Mouse (Mus musculus): ENCODE measurements around the gene Uqcc2.

Uqcc2 gene

DNA sequence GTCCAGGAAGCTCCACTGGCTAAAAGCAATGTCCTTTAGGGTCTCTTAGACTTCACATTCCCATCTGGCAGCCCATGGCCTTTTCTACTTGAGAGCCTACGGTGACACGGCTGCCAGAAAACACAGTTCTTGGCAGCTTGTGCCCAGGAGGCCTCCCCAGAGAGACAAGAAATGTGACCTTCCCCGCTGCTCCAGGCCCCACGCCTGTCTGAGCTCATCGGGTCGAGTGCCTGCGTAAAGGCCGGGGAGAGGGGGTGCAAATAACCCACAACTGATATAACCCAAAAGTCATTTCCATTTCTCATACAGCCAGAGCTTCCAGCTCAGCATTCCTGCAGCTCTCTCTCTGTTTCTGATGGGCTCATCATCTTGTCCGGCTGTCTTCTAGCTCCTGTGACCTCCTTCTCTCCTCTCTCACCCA is 20.1 kb upstream of the Uqcc2 start:
- no peak for DNase-seq

DNA sequence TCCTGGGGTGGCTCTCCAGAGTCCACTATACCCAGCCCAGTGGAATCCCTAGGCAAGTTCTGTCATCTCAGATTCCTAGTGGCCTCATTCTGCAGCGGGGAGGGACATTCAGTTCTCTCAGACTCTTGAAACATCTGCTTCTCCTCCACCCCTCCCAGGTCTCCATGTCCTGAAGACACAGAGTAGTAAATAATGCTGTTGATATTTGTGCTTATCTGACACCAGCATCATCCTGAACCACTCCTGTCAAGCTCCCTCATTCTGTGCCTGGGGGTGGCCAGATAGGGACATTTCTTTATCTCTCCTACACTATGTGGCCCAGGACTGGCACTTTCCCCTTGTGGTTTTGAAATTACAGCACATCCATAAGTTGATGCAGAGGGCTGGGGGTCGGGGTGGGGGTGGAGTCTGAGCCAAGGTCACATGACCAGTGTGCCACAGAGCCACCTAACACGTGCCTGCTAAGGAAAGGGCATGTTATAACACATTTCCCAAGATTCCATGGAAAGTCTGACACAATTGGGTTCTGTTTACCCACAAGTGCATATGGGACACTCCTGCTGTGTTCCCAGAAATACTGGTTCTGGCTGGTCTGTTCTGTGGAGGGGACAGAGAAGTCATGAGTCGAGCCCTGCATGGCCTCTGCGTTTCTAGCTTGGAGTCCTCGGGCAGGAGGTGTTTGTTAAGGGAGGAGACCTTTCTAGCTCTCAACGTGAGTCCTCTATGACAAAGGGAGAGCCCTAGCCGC is 19.4 kb upstream of the Uqcc2 start:
- DNase-seq: no peak

DNA sequence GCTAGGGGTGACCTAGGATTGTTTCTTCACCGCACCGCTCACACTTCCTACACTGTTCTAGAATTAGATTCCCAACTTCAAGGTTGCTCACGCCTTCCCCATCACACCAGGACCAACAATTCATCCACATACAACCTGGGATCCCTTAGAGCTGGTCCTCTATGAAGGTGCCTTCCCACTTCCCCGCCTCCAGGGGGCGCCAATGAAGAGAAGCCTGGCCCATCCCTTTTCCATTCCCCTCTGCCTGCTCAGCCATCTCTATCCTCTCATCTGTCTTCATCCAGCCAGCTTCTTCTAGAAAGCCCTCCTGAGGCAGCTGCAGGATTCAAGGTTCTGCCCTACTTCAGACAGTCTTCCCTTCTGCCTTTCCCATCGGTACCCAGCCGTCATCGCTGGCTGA is 17.7 kb upstream of the Uqcc2 start:
- no peak for DNase-seq

DNA sequence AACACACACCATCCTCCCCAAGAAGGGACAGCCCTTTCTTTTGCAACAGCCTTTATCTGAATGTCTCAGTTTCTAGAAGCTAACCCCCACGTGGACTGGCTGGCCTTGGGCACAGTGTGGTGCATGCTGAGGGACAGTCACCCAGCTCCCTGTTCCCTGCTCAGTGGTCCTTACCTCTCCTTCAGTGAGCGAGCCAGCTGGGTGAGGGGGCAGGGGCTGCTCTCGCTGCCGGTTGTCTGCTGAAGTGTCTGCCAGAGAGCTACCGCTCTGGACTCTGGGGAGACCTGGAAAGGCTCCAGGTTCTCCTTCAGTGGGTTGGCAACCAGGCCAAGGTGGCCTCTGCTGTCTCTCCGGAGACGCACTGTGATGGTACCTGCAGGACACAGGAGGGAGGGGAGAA is 17.2 kb upstream of the Uqcc2 start:
- DNase-seq: no peak

DNA sequence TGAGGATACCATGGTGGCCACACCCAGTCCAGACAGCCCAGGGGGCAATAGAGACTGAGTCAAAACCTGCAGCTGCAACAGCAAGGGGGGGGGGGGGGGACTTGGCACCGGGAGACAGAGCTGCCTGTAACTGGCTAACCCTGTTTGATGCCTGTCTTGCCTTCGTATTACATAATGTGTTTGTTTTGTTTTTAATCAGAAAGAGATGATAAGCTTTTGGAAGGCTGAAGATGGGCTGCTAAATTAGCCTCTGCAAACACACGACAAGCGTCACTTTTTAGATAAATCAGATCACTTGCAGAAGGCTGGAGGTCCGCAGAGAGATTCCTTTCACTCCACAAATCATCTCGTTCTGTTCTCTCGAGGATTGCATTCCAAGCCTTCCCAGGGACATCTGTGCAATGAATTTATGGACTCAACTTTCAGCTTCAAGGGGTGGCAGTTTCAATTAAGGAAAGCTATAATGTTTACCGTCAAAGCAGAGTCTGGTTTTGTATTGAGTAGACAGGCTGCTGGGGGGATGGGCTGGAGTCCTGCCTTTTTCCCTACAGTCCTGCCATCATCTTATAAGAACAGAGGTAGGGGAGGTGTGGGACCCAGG is 12.7 kb upstream of the Uqcc2 start:
- DNase-seq: no peak

DNA sequence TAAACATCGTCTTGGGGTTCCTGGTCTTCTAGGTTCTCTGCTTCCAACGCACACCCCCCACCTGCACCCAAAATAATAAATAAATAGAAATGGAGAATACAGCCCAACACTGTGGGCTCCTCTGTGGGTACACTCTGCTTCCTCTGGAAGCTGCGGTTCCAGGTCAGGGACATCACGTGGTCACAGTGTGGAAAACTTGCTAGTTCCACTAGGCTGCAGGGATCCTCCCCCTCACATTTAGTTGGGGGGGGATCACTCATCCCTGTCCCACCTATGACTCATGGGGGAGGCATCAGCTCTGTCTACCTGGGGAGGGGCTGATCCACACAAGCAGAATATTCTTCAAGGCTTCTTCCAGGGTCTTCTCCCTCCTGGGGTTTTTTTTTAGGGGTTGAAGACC is 10.4 kb upstream of the Uqcc2 start:
- DNase-seq: no peak

DNA sequence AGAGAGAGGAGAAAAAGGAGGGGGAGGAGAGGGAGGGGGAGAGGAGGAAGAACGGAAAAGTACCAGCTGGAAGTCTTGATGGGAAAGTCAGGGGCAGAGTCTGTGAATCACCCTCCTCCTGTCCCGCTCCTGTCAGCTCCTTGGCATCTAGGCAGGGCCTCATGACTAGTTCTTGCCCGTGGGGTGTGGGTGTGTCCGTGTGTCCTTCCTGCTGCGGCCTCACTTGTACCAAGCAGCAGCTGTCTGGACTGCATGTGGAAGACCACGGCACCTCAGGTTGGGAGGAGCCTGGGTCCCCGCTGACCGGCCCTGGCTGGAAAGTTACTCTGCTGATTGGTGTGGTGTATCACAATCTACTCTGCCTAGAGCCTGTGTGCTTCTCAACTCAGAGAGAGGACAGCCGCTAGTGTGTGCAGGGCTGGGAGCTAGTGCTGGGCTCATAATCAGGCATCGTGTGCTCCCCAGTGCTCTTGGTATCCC is 8.3 kb upstream of the Uqcc2 start:
- no peak for DNase-seq

DNA sequence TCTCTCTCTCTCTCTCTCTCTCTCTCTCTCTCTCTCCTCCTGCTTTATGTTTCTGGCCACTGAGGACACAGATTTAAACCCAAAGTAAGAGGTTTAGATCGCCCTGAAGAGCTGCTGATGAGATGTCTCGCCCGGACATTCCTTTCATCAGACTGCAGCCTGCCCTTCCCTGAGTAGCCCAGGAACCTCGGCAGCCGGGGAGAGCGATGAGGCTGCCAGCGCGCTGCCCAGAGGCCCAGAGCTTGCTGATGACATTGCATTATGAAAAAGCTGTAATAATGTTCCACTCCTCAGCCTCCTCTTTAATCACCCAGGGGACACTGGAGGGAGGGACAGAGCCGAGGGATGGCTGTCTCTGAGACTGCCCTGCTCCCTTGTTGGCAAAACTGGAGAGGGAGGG is 6.5 kb upstream of the Uqcc2 start:
- DNase-seq: no peak

DNA sequence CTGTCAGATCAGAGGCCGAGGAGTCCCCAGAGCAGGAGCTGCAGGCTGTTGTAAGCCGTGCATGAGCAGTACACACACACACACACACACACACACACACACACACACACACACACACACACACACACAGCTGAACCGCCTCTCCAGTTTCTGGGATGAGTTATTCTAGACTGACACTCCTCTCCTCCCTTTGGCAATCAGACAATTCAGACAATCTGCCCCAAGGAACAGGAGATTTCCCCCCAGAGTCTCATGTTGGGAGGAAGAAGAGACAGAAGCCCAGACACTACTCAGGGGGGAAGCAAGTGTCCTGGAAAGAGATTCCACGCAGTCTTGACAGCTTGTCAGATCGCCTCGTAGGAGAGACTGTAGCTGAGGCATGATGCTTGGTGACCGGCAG is 5.6 kb upstream of the Uqcc2 start:
- no peak for DNase-seq

DNA sequence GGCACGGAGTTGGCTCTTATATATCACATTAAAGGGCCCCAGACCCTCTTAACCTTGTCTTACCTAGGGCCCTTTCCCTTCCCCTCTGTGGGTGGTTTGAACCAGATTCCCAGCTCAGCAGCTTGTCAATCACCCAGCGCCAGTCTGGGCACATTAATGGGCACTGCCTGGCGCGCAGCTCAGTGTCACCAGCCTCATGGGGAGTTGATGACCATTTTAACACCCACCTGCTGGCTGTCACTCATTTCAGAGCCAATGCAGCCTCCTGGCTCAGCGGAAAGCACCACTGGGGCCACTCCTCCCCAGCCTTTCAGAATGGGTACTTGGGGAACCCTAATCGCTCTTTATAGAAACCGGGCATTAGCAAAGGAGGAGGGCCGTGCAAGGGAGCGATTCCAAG is 4.7 kb upstream of the Uqcc2 start:
- DNase-seq: no peak

DNA sequence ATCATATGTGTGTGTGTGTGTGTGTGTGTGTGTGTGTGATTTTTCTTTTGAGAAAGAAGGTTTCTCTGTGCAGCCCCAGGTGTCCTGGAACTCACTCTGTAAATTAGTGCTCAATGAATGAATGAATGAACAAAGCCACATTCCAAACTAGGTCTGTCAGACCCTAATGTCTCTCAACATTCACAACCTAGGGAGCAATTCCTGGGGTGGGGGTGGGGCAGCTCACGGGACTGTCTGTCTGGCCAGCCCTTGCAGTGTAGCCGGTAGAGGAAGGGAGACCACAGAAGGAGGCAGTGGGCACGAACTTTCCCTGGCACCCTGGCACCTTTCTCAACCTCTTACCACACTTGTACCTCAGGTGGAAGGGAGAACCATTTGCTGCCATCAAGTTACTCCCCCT is 999 bp upstream of the Uqcc2 start:
- DNase-seq: no peak

DNA sequence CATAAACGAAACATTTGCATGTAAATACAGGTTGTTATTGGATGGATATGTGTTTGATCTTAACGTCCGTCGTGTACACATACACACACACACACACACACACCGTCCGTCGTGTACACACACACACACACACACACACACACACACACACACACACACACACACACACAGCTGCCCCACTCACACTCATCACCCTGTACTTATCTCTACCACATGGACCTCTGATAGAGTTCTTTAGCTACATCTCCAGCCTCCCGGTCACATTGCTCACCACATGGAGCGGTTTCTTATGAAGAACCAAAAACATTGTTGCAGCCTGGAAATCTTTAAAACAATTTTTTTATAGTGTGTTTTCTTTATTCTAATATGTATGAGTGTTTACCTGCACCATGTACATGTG is 471 bp upstream of the Uqcc2 start:
- DNase-seq: no peak

DNA sequence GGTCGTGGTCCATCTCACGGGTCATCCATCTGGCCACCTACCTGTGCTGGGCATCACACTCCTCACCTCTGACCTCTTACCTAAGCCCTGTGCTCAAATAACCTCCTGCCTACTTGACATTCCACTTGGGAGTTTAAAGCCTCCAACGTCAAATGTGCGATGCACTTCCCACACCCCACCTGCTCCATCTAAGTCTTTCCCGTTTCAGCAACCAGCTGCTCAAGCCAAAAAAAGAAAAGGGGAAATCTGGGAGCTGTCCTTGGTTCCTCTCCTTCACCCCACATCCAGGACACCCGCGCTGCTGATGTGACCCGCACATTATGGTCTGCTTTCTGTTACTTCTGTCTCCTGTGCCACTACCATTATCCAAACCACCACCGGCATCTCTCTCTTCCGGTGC is 1.5 kb downstream of the Uqcc2 start:
- DNase-seq: no peak

DNA sequence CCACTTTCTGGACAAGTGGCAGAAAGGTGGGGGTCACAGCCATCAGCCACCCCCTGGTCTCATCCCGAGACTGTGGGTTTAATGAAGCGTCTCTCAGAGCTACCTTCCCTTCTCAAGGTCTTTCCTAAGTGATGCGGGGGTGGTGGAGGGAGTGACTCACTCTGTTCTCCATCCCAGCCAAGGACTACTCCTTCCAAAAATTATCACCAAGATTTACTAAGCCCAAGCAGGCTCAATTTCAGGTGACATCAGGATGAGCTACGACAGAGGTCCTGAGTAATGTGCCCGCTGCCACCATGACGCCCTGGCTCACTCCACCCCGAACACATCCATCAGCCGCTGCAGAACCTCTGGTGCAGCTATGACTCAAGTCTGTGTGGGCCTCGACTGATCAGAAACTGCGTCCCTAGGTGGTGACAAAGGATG is 2.5 kb downstream of the Uqcc2 start:
- no peak for DNase-seq

DNA sequence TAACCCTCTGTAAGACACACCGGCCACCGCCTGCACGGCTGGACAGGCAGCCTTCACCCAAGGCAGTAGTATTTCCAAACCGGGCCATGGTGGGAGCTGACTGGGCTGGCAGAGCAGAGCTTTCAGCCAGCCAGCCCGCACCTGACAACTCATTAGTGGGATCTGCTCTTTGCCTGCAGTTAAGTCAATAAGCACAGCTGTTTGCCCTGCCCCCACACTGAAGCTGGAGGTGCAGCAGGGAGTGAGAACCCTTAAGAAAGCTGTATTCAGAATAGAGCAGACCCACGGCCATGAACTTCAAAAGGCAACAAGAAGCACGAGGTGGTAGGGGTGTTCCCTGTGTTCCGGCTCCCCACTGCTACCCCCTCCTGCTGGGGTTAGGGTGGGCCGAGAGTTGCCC is 3.5 kb downstream of the Uqcc2 start:
- no peak for DNase-seq

DNA sequence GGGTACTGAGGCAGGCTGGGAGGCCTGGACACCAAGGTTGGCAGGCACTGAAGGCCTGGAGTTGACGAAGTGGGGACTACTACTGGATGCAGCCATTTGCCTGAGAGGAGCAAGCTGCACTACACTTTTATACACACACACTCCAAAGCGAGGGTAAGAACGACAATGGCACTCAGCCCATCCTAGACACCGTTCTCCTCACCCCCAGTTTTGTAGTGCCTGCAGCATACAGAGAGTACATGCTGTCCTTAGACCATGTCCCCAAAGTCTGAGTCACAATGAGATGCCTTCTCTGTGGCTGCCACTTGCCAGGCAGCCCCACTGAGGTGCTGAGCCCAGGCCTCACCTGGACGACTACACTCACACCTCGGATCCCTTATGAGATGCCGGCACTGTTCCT is 3.9 kb downstream of the Uqcc2 start:
- no peak for DNase-seq

DNA sequence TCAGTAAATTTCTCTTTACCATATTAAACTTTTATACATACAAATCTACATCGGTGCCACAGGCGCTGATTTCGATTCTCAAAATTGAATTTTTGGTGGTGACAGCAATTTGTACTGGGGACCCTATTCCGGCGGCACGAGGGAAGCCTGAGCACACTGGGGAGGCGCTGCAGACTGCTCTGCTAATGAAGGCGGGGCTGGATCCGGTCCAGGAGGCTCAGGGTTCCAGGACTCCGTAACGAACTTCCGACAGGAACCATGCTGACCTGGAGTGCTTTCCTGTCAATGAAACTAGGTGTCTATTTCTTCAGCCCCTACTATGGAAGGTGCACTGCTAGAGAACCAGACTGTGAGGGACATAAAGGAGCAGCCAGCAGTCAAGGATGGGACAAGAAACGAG is 4.4 kb downstream of the Uqcc2 start:
- peak; percentile 48 for DNase-seq

DNA sequence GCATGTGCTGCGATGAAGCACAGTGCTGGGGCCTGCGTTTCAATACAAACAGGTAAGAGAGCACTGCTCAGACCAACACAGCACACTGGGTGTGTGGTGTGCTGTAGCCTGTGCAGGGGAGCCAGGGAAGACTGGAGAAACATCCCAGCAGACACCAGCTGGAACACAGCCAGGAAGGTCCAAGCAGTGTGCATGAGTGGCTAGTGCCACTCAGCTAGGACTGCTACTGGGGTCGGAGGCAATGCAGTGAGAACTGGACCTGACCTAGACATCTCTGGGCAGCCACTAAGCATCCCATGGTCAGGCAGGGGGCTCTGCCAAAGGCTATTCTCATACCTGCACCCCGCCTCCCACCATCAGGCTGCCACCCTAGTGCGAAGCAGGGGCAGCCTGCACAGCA is 5.5 kb downstream of the Uqcc2 start:
- no peak for DNase-seq

DNA sequence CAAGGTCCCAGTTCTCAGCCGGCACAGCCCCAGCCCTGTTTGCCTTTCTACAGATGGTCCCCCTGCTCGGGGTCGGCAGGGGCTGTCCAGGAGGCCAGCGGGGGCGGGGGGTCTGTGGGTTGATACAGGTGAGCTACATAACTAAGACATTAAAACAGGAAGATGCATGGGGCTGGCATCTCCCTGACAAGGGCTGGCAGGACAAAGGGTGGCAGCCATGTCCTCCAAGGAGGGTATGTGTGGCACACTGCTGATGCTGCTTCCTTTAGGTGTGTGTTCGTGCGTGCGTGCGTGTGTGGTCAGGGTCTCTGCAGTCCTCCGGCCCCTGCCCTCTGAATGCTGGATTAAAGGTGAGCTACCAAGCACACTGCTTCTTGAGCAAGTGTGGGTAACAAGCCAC is 6.7 kb downstream of the Uqcc2 start:
- no peak for DNase-seq

DNA sequence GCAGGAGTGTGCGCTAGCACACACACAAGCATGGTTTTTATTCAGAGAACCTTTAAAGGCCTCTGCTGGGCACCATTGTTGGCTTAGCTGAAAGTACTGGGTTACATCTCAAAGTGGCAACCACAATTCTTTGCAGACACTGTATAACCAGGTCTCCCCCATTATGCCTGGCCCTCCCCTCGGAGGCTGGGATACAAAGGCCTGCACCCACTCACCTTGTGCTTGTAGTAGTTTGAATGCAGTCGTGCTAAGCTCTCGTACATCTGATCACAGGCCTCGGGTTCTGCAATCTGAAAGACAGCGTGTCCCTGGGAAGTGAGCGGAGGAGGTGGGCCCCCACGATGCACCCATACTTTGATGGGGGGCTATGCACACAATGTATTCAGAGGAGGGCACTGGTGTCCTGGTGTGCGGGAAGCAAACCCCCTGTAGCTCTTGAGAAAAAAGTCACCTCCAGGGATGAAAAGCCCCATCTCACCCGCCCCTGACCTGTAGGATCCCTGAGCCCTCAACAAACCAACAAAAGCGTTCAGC is 8.0 kb downstream of the Uqcc2 start:
- DNase-seq: no peak

DNA sequence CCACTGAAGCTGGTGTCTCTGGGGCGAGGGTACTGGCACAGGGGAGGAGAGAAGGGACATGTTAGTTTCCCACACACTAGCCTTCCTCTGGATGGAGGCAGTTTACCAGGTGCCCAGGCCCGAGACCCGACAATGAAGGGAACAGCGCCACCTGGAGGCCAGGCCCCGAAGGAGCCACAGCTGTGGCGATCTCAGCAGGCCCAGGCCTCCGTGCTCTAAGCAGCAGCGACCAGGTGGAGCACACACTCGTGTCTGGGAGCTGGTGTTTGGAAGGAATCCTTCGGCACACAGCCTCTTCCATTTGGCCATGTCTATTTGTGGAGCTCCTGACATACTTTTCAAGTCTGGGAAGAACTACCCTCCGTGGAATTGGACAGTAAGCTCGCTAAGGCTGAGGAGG is 8.5 kb downstream of the Uqcc2 start:
- DNase-seq: peak; percentile 74

DNA sequence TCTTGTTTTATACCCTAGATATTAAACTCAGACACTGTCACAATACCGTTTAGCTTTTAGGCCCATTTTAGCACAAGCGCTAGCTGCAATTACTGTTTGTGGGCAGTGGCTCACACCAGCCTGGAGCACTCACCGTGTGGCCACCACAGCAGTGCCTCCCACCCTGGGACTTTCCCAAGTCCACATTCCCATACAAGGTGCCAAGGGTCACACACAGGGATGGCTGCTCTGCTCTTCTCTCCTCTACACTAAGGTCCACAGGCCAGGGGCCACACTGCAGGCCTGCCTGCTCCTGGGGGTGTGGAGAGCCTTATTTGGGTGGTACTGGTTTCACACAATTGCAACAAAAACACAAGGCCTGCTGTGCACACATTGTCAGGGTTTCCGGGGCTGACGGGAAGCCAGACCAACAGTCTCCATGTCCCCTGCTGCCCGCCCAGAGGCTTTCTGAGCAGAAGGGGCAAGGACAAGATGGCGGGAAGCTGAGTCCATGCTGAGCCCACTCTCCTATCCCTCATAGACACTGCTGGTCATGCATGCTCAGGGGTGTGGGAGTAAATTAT is 9.8 kb downstream of the Uqcc2 start:
- no peak for DNase-seq

DNA sequence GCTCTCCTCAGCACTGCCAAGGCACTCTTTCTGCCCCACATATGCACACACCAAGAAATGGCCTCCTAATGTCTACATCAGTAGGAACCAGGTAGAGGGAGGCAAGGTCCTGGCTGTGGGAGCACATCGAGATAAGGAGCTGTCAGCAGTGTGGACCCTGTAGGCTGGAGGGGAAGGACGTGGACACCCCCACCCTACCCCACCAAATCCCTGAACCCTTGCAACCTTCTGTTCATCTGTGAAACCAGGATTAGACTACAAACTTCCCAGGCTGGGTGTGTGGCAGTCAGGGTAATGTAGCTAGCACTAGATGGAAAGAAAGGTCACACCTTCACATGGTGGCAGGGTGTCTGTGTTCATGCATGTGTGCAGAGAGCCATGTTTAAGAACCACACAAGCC is 10.6 kb downstream of the Uqcc2 start:
- DNase-seq: no peak

DNA sequence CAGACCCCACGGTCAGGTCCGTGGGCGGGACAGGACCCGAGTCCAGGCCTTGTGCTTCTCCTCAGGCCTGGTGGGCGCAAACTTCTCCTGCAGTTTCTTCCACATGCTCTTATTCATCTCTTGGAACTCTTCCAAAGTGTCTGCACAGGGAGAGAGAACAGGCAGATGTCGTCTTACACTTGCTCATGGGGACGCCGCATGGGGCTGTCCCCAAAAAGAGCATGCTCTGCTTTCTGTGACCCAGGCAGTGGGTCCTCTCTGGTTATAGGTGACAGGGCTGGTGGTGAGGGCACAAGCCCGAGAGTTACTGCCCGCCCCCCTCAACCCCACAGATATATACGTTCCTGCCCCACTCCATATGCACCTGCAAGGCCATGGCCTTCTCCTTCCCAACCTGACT is 11.0 kb downstream of the Uqcc2 start:
- no peak for DNase-seq

Data from right cerebral cortex, postnatal 4 days (tissue).